Mouse (Mus musculus) liver, embryonic 14.5 days (tissue): ENCODE data around the gene Rsf1.

Source experiments
- CTCF ChIP-seq: IDR thresholded peaks from 2 replicates; pipeline ENCODE4 v1.5.1; 2016; ENCODE audit warnings: antibody characterized with exemption, low read depth, control low read depth
- EP300 ChIP-seq: IDR thresholded peaks from 2 replicates; pipeline ENCODE4 v1.6.1; 2016; ENCODE audit warnings: antibody characterized with exemption, low read depth

GRCm38 (mm10) chr7:97695441-97695840 lies 115.8 kb downstream of the Rsf1 start:
- TF ChIP-seq CTCF (no peak), EP300 (no peak)
